Mouse (Mus musculus): ENCODE measurements around the gene Gm17720.
"Not testable (repeated sequence)": the region's sequence is repeated elsewhere in the genome, so short reads cannot be mapped to it uniquely, and the experiment has no call there.

Gene Gm17720

GRCm38 (mm10) chr8:110039659-110040058 is 62.9 kb downstream of the Gm17720 start, which contains the start of gene Chst4:
Gene Chst4 (minus strand): TSS chr8:110039740.
- no peak for DNase-seq (ENCODE audit: low spot score)

GRCm38 (mm10) chr8:110039216-110039615 is 63.3 kb downstream of the Gm17720 start:
- DNase-seq (ENCODE audit: low spot score): no peak

DNA sequence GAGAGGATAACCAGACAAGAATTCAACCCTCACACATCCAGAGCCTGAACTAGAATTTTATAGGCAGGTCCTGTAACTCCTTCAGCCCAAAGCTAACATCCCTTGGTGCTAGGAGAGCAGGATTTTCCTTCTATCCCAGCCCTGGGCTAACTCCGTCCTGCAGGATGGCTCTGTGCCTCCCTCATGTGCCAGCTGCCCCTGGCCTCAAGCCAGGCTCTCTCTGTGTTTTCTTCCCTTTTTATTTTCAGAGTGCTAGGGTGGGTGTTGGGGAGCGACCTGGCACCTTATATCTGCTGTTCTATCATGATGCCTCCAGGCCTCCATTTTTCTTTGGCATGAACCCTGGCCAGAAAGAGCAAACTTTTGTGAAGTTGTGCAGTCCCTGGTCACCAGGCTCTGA is 66.4 kb downstream of the Gm17720 start:
- DNase-seq (ENCODE audit: low spot score): no peak

- DNase-seq (ENCODE audit: low spot score): no peak
Observed at GRCm38 (mm10) chr8:110034331-110034730, 68.2 kb downstream of the Gm17720 start.

DNA sequence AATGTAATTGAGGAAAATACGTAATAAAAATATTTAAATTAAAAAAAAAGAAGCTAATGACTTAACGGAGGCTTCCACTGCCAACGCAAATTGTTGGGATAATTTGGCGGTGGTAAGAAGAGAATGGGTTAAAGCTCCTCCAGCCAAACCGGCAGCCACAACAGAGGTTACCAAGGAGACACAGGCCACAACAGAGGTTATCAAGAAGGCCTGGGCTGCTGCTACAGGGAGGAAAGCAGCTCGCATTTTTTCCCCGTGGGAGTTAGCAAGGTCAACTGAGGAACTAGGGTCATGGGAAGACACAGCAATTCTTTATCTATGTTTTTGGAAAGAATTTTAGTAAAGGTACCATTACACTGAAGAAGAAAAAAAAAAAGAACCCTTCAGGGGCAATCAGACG is 68.8 kb downstream of the Gm17720 start:
- DNase-seq (ENCODE audit: low spot score): not testable (repeated sequence)

Data from MN1 (cell line).